Mouse (Mus musculus) lung, embryonic 14.5 days (tissue): ENCODE measurements around the gene Med26. TPM values are rescaled to one million over a fixed set of nuclear protein-coding genes. Genes with fewer than 3 reads are reported as not detected.
A peak's percentile ranks its signal among the peaks of the same experiment; 100 is the strongest.

Source experiments
- ATAC-seq: fragments of 200-750 bp; cut with Nextera tagmentation; 2 replicates; pipeline ENCODE4 v1.8.0; 2017; ENCODE audit warnings: mild to moderate bottlenecking, moderate TSS enrichment, moderate library complexity; ENCODE audit not compliant: insufficient read depth
- DNase-seq: peaks from one replicate; pipeline ENCODE4 v3.0.0-alpha.2; 2015
- H3K27ac ChIP-seq: fragments of 300-500 bp; sonication (generic); 2 replicates; pipeline ENCODE4 v1.5.1; 2014; ENCODE audit warnings: low read depth, mild to moderate bottlenecking, moderate library complexity
- H3K27me3 ChIP-seq: fragments of 300-500 bp; sonication (generic); 2 replicates; pipeline ENCODE4 v1.6.1; 2014; ENCODE audit warnings: low read length, control low read depth; ENCODE audit not compliant: insufficient read depth
- H3K36me3 ChIP-seq: fragments of 300-500 bp; sonication (generic); 2 replicates; pipeline ENCODE4 v1.6.1; 2014; ENCODE audit warnings: control low read depth; ENCODE audit not compliant: insufficient read depth
- H3K4me1 ChIP-seq: fragments of 300-500 bp; sonication (generic); 2 replicates; pipeline ENCODE4 v1.6.1; 2014; ENCODE audit warnings: antibody characterized with exemption, control low read depth; ENCODE audit not compliant: insufficient read depth
- H3K4me2 ChIP-seq: fragments of 300-500 bp; sonication (generic); 2 replicates; pipeline ENCODE4 v1.6.1; 2014; ENCODE audit warnings: mild to moderate bottlenecking
- H3K4me3 ChIP-seq: fragments of 300-500 bp; sonication (generic); 2 replicates; pipeline ENCODE4 v1.5.1; 2014; ENCODE audit warnings: low read depth, low read length
- H3K9ac ChIP-seq: fragments of 300-500 bp; sonication (generic); 2 replicates; pipeline ENCODE4 v1.6.1; 2014
- H3K9me3 ChIP-seq: fragments of 300-500 bp; sonication (generic); 2 replicates; pipeline ENCODE4 v1.6.1; 2016; ENCODE audit warnings: low read depth, low read length, control low read depth
- CTCF ChIP-seq: IDR thresholded peaks from 2 replicates; pipeline ENCODE4 v1.5.1; 2016; ENCODE audit warnings: antibody characterized with exemption, low read depth
- WGBS: fragments of 180-500 bp; shearing (Covaris S2); extraction: QIAGEN DNeasy Blood & Tissue Kit; methylation state at CpG from one replicate; pipeline ENCODE4 v1.1.7; 2014; 5-methylcytosine and 5-hydroxymethylcytosine counted together
- polyA plus RNA-seq: library from polyadenylated mRNA; unstranded; fragments of >200 nt; fragmentation: Nextera tagmentation; extraction: Ambion mirVana; gene quantifications from 2 replicates; pipeline ENCODE4 v1.2.1, GENCODE M21; 2014

The Med26 gene
- polyA plus RNA-seq, 1 experiment from 2014 or later, result 17.5 TPM

DNA sequence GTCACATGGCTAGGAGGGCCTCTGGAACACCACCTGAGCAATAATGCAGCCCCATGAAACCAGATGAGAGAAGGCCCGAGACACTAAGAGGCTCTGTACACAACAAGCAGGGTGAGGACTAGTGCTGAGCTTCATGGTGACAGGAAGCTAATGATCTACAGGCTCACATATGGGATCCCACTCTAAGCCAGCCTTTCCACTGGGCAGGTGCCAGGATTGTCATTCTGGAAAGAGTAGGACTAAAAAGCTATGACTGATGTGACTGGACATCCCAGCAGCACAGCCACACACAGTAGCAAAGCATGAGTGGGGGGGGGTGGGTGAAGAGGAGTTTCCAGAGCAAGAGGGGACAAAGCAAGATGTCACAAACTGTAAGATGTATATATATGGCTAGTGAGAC, 50.2 kb downstream of the Med26 start:
- Histone ChIP-seq H3K4me1 (peaks cover 5% of the 10 kb centered on the region; the same call in 1 of the 2 replicates), H3K4me2 (no peak overlapping the region), H3K9me3 (no peaks in the 10 kb centered on the region), H3K27ac (no peak overlapping the region), H3K36me3 (peaks cover 53% of the 10 kb centered on the region), H3K9ac (no peak overlapping the region), H3K27me3 (no peaks in the 10 kb centered on the region), H3K4me3 (no peak overlapping the region)
- no peak for ATAC-seq
- DNase-seq, result no peak
- TF ChIP-seq CTCF, result no peak
- WGBS, result 69% methylated on average over 1 of the region's 1 CpGs

DNA sequence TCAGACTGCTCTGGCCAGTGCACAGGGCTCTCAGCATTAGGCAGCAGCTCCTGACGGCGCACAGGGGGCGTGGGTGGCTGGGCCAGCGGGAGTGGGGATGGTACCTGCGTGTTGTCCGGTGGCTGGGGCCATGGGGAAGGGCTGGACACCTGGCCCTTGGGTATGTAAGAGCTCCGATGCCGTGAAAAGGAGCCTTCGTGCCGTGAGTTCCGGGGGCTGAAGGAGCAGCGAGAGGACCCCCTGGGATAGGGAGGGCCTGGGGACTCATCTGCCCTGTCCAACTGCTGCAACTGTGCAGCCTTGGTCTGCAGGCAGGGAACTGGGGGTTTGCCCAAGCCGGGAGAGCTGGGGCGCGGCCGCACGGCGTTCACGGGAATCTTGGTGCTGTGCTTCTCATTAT, 51.9 kb downstream of the Med26 start:
- peaks cover 5% of the 10 kb centered on the region; the same call in 1 of the 2 replicates for H3K4me1 ChIP-seq
- H3K9ac ChIP-seq, result no peak overlapping the region
- no peak overlapping the region for H3K4me2 ChIP-seq
- 87% methylated on average over 19 of the region's 19 CpGs for WGBS
- H3K4me3 ChIP-seq, result no peak overlapping the region
- peaks cover 48% of the 10 kb centered on the region for H3K36me3 ChIP-seq
- no peaks in the 10 kb centered on the region for H3K9me3 ChIP-seq
- ATAC-seq (no peak), DNase-seq (no peak)
- no peak for TF ChIP-seq CTCF
- no peaks in the 10 kb centered on the region for H3K27me3 ChIP-seq
- H3K27ac ChIP-seq, result no peak overlapping the region

DNA sequence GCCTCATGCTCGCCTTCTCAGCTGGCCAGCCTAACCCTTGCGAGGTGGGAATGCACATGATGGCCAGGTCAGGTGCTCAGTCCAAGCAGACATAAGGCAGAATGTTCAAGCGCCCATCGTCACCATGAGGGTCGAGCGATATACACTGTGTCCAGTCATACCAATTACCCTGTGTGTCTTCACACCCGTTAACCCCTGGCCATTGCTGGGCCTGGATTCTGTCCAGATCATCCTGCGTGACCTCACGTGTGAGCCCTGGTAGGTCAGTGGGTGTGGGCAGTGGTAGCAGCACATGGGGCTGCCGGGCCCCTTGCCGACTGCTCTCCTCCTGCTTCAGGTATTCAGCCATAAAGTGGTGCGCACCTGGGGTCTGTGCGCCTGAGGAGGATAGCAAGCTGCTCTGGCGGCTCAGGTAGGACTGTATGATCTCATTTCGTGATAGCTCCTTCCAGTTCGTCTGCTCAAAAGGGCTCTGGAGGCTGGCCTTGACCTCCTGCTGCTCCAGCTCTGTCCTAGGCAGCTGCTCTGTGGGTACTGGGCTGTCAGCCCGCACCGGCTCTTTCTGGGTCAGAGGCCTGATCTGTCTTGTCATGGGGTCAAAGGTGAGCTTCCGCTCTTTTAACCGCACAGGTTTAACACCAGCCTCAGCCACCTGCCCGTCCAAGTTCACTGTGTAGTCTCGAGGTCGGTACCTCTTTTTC, 52.5 kb downstream of the Med26 start:
- H3K27ac ChIP-seq, result no peak overlapping the region
- H3K4me3 ChIP-seq, result no peak overlapping the region
- TF ChIP-seq CTCF, result no peak
- no peaks in the 10 kb centered on the region for H3K9me3 ChIP-seq
- DNase-seq (no peak), ATAC-seq (no peak)
- H3K4me1 ChIP-seq, result peaks cover 5% of the 10 kb centered on the region; the same call in 1 of the 2 replicates
- H3K27me3 ChIP-seq, result no peaks in the 10 kb centered on the region
- no peak overlapping the region for H3K9ac ChIP-seq
- H3K36me3 ChIP-seq, result peaks cover 48% of the 10 kb centered on the region
- 83% methylated on average over 23 of the region's 23 CpGs for WGBS
- H3K4me2 ChIP-seq, result no peak overlapping the region

DNA sequence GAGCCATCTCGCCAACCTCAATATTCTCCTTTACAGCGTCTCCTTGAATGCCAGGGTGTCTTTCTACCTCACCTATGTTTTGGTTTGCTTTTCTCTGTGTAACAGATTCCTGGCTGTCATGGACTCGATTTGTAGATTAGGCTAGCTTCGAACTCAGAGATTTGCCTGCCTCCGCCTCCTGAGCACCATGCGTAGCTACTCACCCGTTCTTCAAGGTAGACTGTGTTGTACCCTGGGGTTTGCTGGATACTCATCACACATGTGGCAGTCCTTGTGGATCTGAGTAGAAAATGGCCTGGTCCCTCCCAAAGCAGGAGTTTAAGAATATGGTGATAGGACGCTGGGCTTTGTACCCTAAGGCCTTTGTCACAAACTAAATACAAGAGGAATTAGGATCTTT, 54.7 kb downstream of the Med26 start:
- no peak for ATAC-seq
- peak overlapping the region; percentile 62 for H3K9ac ChIP-seq
- TF ChIP-seq CTCF, result no peak
- H3K36me3 ChIP-seq, result peaks cover 52% of the 10 kb centered on the region
- peak; percentile 10 for DNase-seq
- H3K4me3 ChIP-seq, result peak overlapping the region; percentile 96
- 12% methylated on average over 8 of the region's 8 CpGs for WGBS
- H3K4me2 ChIP-seq, result peak overlapping the region; percentile 88
- no peaks in the 10 kb centered on the region for H3K27me3 ChIP-seq
- H3K9me3 ChIP-seq, result no peaks in the 10 kb centered on the region
- H3K4me1 ChIP-seq, result peaks cover 5% of the 10 kb centered on the region; the same call in 1 of the 2 replicates
- peak overlapping the region; percentile 71; the same call in 1 of the 2 replicates for H3K27ac ChIP-seq

DNA sequence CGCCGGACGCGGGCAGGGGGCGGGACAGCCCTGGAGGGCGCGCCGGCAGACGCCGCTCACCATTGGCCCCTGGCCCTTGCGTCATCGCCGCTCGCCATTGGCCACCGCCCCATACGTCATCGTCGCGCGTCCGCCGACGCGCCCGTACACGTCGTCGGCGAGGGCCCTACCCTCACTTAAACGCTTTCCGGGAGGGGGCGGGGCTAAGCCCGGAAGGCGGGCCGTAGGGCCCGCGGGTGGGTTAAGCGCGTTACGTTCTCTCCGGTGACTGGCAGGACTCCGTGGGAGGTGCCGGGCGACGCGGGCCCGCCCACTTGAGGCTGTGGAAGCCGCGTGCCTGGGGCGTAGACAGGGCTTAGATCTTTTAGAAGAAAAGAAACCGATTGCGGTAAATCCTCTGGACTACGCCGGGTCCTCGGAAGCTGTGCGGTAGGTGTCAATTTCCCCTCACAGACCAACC, 55.4 kb downstream of the Med26 start:
- peak overlapping the region; percentile 94 for H3K4me2 ChIP-seq
- H3K27ac ChIP-seq, result peak overlapping the region; percentile 73; the same call in 1 of the 2 replicates
- peaks cover 58% of the 10 kb centered on the region for H3K36me3 ChIP-seq
- DNase-seq (peak; percentile 100), ATAC-seq (peak; percentile 96)
- peak overlapping the region; percentile 84 for H3K9ac ChIP-seq
- no peaks in the 10 kb centered on the region for H3K9me3 ChIP-seq
- peaks cover 5% of the 10 kb centered on the region; the same call in 1 of the 2 replicates for H3K4me1 ChIP-seq
- no peaks in the 10 kb centered on the region for H3K27me3 ChIP-seq
- under 1% methylated on average over 48 of the region's 56 CpGs for WGBS
- TF ChIP-seq CTCF, result no peak
- H3K4me3 ChIP-seq, result peak overlapping the region; percentile 96

DNA sequence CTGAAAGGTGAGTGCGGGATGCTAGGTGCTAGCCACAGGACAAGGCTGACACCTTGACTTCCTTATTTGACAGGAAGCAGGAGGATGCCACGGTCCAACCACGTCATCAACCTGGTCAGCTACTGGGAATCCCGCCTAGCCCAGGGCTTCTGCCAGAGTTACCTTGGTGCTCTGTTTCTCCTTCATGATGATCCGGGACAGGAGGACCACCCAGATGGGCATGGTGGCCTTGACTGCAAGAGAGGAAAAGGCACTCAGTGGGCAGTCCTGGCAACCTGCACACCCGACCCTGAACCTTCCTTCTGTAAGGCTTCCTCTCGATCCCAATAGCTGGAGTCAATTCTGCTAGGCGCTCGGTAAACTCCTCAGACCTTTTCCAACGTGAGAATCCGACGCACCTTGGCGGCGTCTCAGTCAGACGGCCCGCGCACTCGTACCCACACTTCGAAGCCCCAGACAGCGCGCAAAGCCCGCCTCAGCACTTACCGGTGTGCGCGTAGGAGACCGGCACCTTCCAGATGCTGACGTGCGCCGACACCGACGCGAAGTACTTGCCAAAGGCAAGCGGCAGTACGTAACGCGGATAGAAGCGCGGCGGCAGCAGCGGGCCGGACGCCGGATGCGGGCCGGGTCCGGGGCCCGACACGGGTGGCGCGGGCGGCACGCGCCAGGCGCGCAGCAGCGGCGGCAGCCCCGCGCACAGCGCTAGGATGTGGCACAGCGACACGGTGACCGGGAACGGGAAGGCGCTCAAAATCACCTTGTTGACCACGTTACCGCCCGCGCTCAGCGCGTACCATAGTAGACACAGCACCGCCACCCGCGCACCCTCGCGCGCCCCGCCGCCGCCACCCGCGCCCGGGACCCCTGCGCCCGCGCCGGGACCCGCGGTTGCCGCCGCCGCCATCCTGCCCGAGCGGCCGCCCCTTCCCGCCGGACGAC, 56.1 kb downstream of the Med26 start, which contains the start of gene Slc35e1:
Gene Slc35e1 (minus strand): TSS at position 935 of the 942 bp plus-strand sequence.
- Histone ChIP-seq H3K9me3 (no peaks in the 10 kb centered on the region), H3K4me1 (peaks cover 5% of the 10 kb centered on the region; the same call in 1 of the 2 replicates), H3K9ac (peak within 1 kb of the TSS; percentile 84), H3K27me3 (no peaks in the 10 kb centered on the region), H3K4me3 (peak within 1 kb of the TSS; percentile 96), H3K36me3 (peaks cover 58% of the 10 kb centered on the region), H3K4me2 (peak within 1 kb of the TSS; percentile 94), H3K27ac (peak within 1 kb of the TSS; percentile 73; the same call in 1 of the 2 replicates)
- no peak for TF ChIP-seq CTCF
- peak; percentile 52 for DNase-seq
- WGBS, result under 1% methylated on average over 88 of the region's 98 CpGs
- ATAC-seq, result peak; percentile 45
